Mouse (Mus musculus) erythroblast, embryonic 14.5 days (primary cell): ENCODE results near the gene Rpap3. TPM values are rescaled to one million over a fixed set of nuclear protein-coding genes. Genes with fewer than 3 reads are reported as not detected.
"Not testable (repeated sequence)": the region's sequence is repeated elsewhere in the genome, so short reads cannot be mapped to it uniquely, and the experiment has no call there.

Experiments used
- H3K27me3 ChIP-seq: 2 replicates; pipeline ENCODE4 v1.6.1; 2012; ENCODE audit warnings: inconsistent platforms; ENCODE audit not compliant: control insufficient read depth
- H3K36me3 ChIP-seq: 2 replicates; pipeline ENCODE4 v1.6.1; 2012; ENCODE audit warnings: mild to moderate bottlenecking, inconsistent platforms; ENCODE audit not compliant: control insufficient read depth
- H3K4me1 ChIP-seq: 2 replicates; pipeline ENCODE4 v1.6.1; 2012; ENCODE audit warnings: inconsistent platforms; ENCODE audit not compliant: control insufficient read depth
- H3K4me3 ChIP-seq: replicated peaks from 2 replicates; pipeline ENCODE3; 2012; ENCODE audit warnings: moderate library complexity, mild to moderate bottlenecking, inconsistent platforms
- H3K9me3 ChIP-seq: 2 replicates; pipeline ENCODE4 v1.6.1; 2012; ENCODE audit warnings: low read length, inconsistent platforms, mixed read lengths; ENCODE audit not compliant: control insufficient read depth
- GATA1 ChIP-seq: IDR thresholded peaks from 2 replicates; pipeline ENCODE4 v1.6.1; 2012; ENCODE audit warnings: low read length, inconsistent platforms, mixed read lengths
- TAL1 ChIP-seq: IDR thresholded peaks from 3 replicates; pipeline ENCODE4 v1.6.1; 2012; ENCODE audit warnings: low read length, inconsistent platforms, mixed read lengths
- polyA plus RNA-seq: library from polyadenylated mRNA; stranded (reverse); fragments of >175 nt; gene quantifications from 2 replicates; pipeline ENCODE4 v1.2.3, GENCODE M21; 2012

Rpap3 gene
- polyA plus RNA-seq, 1 experiment = 0.42 TPM

DNA sequence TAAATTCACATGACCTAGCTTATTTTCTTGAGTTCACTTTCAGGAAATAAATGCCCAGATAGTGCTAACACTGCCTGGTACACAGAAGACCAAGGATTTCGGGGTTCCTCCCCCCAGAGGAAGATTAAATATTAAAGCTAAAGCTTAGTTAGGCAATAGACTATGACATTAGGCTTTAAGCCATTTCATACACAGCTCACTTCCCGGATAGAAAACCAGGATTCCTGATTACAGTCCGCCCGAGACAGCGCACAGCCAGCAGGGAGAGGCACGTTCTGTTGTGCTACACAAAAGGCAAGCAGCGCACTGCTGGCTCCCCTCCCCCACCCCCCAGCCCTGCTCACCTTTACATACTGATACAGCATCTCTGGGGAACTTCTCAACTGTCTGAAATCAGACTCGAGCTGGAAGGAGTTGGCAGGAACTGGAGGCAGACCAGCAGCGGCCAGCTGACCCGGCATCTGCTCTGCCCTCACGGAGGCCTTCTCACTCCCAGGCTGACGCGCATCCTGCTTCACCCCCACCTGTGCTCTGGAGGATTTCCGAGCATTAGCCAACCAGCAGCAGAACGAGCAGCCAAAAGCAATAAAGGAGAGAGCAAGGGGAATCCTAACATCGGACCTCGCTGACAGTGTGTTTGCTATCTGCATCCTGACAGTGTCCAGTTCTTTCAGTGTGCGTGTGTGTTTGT lies 25.5 kb downstream of the Rpap3 start:
- TF ChIP-seq TAL1 (no peak), GATA1 (no peak)
- H3K36me3 ChIP-seq = peaks cover 87% of the 10 kb centered on the region
- no peaks in the 10 kb centered on the region for H3K9me3 ChIP-seq
- peaks cover 6% of the 10 kb centered on the region for H3K4me1 ChIP-seq
- no peaks in the 10 kb centered on the region for H3K27me3 ChIP-seq
- no peak overlapping the region for H3K4me3 ChIP-seq

DNA sequence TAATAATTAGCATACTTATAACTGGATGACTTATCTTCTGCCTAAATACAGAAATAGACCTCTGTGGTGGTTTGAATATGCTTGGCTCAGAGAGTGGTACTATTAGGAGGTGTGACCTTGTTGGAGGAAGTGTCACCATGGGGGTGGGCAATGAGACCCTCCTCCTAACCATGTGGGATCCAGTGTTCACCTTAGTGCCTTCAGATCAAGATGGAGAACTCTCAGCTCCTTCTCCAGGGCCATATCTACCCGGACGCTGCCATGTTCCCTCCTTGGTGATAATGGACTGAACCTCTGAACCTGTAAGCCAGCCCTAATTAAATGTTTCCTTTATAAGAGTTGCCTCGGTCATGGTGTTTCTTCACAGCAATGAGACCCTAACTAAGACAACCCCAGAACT lies 28.3 kb downstream of the Rpap3 start:
- Histone ChIP-seq H3K4me3 (no peak overlapping the region), H3K27me3 (no peaks in the 10 kb centered on the region), H3K9me3 (no peaks in the 10 kb centered on the region), H3K4me1 (no peaks in the 10 kb centered on the region; the same call in 1 of the 2 replicates), H3K36me3 (peaks cover 76% of the 10 kb centered on the region)
- TF ChIP-seq GATA1 = no peak
- no peak for TF ChIP-seq TAL1

DNA sequence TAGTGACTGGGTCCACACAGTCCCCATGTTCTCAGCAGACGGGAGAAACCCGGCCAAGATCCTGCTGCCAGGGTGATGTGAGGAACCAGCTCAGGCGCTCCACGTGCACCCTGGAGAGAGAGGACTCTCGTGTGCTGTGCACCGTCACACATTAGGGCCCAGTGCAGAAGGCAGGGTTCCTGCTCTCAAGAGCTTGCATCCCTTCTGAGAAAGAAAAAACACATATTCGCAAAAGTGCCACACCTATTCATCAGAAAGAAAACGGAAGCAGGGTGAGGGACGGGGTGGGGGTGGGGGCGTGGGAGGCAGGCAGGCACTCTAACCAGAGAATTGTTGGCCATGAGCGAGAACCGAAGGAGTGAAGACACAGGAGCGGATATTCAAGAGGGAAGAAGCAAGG lies 29.7 kb downstream of the Rpap3 start:
- Histone ChIP-seq H3K4me1 (no peaks in the 10 kb centered on the region; the same call in 1 of the 2 replicates), H3K36me3 (peaks cover 64% of the 10 kb centered on the region), H3K9me3 (no peaks in the 10 kb centered on the region), H3K4me3 (no peak overlapping the region), H3K27me3 (no peaks in the 10 kb centered on the region)
- TF ChIP-seq TAL1 (no peak), GATA1 (no peak)

DNA sequence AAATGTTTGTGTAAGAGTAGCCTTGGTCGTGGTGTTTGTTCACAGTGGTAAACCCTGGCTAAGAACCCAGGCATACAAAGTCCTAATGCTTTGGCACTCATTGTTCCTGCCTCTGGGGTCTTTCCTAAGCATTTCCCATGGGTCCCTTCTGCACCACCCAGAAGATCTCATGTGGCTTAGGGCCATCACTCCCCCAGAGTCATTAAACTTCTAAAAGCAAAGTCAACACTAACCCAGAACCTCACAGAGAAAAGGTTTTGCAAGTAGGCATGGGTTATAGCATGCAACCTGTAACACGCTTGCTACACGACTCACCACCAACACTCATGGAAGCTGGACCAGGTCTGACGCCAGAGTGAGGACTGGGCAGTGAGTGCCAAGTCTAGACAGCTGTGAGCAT lies 31.2 kb downstream of the Rpap3 start:
- Histone ChIP-seq H3K36me3 (peaks cover 52% of the 10 kb centered on the region), H3K9me3 (no peaks in the 10 kb centered on the region), H3K4me3 (no peak overlapping the region), H3K4me1 (no peaks in the 10 kb centered on the region), H3K27me3 (no peaks in the 10 kb centered on the region)
- TF ChIP-seq GATA1 (no peak), TAL1 (no peak)

DNA sequence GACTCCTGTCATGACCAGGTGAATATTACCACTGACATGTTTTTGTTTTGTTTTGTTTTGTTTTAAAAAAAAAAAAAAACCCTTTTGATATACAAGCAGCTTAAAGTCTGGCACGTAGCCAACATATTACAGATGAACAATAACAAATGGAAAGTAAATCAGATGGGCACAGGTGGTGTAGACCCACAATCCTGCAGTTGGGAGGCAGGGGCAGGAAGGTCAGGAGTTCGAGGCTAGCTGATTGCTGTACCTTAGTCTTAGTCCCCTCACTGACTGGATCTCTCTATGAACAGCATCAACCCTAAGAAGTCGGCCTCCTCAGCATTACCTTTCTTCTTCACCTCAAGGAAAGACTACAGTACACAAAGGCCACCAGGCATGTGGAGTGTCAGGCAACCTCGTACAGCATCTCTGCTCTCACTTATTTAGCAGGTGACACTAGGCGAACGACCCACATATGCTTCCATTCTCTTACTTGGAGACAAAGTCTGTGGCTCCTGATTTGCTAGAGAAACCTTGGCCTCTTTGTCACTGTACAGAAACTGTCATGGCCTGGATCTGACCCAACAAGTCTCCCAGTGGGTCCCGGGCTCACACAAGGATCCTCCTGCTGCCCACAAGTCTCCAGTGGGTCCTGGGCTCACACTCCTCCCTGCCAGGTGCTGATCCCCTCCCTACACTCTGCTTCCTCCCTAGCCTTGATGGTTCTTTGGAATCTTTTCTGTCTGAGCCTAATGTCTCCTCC lies 32.2 kb downstream of the Rpap3 start:
- H3K4me3 ChIP-seq = no peak overlapping the region
- H3K27me3 ChIP-seq = no peaks in the 10 kb centered on the region
- H3K4me1 ChIP-seq = 0 out of 2 replicates have a peak, but pooled peaks cover 1% of the 10 kb centered on the region
- no peak for TF ChIP-seq TAL1
- no peak for TF ChIP-seq GATA1
- H3K36me3 ChIP-seq = peaks cover 47% of the 10 kb centered on the region
- no peaks in the 10 kb centered on the region for H3K9me3 ChIP-seq

DNA sequence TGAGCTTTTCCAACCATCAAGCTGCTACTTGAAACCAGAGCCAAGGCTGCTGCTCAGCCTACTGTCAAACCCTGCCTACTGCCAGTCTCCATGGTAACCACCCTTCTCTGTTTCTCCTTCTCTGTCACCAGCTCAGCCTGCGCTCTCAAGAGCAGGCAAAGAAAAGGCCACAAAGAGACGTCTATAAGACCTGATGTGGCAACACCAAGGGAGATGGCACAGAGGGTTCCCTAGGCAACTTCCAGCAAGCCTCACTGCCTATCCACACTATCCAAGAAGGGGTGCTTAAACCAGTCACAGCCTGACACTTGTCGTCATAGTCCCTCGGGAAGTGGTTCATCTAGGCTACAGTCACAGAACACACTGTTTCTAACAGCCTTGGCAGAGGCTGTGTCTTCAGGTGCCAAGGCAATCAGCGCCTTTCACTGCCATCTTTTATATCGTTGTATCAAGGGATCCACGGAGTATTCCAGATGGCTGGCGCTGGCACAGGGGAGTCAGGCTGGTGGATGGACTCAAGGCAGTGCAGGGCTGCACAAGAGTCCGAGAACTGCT lies 33.3 kb downstream of the Rpap3 start:
- Histone ChIP-seq H3K36me3 (peaks cover 36% of the 10 kb centered on the region), H3K4me3 (no peak overlapping the region), H3K9me3 (no peaks in the 10 kb centered on the region), H3K27me3 (no peaks in the 10 kb centered on the region), H3K4me1 (peaks cover 1% of the 10 kb centered on the region; the same call in 1 of the 2 replicates)
- TF ChIP-seq GATA1 (no peak), TAL1 (no peak)

DNA sequence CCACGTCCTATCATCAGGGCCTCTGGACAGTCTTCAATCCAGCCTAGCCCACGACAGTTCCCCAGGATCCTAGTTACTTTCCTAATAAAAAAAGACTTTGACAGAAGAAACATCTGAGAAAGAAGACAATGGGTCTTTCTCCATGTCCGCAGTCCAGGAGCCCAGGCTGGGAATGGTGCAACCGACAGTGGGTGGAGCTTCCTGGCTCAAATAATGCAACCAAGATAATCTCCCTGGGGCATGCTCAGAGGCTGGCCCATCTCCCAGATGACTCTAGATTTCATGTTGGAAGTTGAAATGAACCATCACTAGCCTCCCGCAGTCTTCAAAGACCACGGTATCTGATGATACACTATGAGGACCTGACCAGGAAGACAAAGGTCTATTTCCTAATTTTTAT lies 35.1 kb downstream of the Rpap3 start:
- Histone ChIP-seq H3K9me3 (no peaks in the 10 kb centered on the region), H3K4me3 (no peak overlapping the region), H3K4me1 (peaks cover 1% of the 10 kb centered on the region; the same call in 1 of the 2 replicates), H3K36me3 (peaks cover 19% of the 10 kb centered on the region), H3K27me3 (no peaks in the 10 kb centered on the region)
- TF ChIP-seq TAL1 = no peak
- no peak for TF ChIP-seq GATA1

DNA sequence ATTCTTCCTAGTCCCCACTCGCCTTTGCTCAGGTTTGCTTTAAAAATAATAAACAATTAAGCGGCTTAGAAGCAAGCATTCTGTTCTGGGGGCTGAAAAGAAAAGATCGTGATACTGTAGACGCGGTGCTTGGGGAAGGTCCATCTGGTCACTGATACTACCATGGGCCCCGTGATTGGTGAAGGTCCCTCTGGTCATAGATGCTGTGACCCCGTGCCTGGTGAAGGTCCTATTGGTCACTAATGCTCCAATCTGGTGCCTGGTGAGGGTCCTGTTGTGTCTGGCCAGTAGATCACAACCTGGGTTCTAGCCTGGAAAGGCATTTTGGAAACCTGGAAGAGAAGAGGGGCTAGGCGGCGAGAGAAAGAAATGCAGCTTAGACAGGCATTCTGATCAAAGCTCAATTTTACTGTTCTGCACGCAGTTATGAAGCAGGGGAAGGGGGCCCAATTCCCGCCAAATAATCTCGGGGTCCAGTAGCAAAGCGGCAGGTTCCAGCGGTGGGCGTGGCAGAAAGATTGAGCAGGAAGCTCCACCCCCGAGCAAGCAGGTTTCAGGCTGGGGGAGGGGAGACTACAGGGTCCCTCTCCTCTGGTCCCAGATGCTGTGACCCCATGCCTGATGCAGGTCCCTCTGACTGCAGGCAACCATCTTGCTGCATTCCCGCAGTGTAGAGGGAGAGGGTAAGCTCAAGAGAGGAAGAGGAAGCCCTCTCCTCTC lies 37.3 kb downstream of the Rpap3 start:
- not testable (repeated sequence) for H3K4me3 ChIP-seq, H3K4me1 ChIP-seq, H3K27me3 ChIP-seq, H3K36me3 ChIP-seq, H3K9me3 ChIP-seq

DNA sequence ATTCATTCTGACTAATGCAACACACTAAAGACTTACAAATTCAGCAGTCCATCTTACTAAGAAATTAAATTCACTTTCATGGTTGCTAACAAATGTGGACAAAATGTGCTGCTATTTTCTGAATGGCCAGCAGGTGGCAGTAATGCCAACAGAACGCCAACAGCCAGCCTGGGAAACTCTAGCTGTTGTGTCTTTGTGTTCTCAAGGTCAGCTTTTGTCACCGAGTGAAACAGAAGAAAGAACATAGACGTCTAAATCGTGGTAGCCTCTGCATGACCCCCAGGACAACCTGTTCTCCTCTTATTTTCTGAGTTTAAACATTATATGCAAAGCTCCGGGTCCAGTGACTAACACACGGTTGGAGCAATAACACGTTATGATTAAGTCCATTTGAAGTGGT lies 38.2 kb downstream of the Rpap3 start:
- Histone ChIP-seq H3K4me1 (peaks cover 10% of the 10 kb centered on the region), H3K9me3 (peaks cover 3% of the 10 kb centered on the region; the same call in 1 of the 2 replicates), H3K36me3 (no peaks in the 10 kb centered on the region), H3K27me3 (no peaks in the 10 kb centered on the region), H3K4me3 (no peak overlapping the region)
- TF ChIP-seq TAL1 (no peak), GATA1 (no peak)
